Mouse (Mus musculus) small intestine, adult 2 months (tissue): ENCODE results near the gene Axl. TPM values are rescaled to one million over a fixed set of nuclear protein-coding genes. Genes with fewer than 3 reads are reported as not detected.

Experiments used
- H3K27ac ChIP-seq: fragments of 200-500 bp; 2 replicates; pipeline ENCODE4 v1.5.1; 2012; ENCODE audit warnings: low read depth, low read length, control low read depth, inconsistent platforms; ENCODE audit not compliant: insufficient read depth
- H3K27me3 ChIP-seq: fragments of 200-500 bp; 2 replicates; pipeline ENCODE4 v1.6.1; 2012; ENCODE audit warnings: mild to moderate bottlenecking, moderate library complexity, low read length, inconsistent platforms; ENCODE audit not compliant: control insufficient read depth, insufficient read depth
- H3K36me3 ChIP-seq: fragments of 200-500 bp; 2 replicates; pipeline ENCODE4 v1.6.1; 2012; ENCODE audit warnings: mild to moderate bottlenecking, low read length, control low read depth, inconsistent platforms; ENCODE audit not compliant: control insufficient read depth, insufficient read depth
- H3K4me1 ChIP-seq: fragments of 200-500 bp; 2 replicates; pipeline ENCODE4 v1.6.1; 2012; ENCODE audit warnings: low read length, inconsistent platforms, mixed read lengths; ENCODE audit not compliant: control insufficient read depth, insufficient read depth, insufficient read length
- H3K4me3 ChIP-seq: fragments of 200-500 bp; 2 replicates; pipeline ENCODE4 v1.5.1; 2012; ENCODE audit warnings: low read depth, mild to moderate bottlenecking, control low read depth, inconsistent platforms, low read length, moderate library complexity
- CTCF ChIP-seq: fragments of 200-500 bp; IDR thresholded peaks from 2 replicates; pipeline ENCODE4 v1.5.1; 2012; ENCODE audit warnings: low read depth, mild to moderate bottlenecking, control low read depth, inconsistent platforms, low read length, moderate library complexity, mixed read lengths; ENCODE audit not compliant: insufficient replicate concordance, insufficient read length; ENCODE audit errors: extremely low read depth
- POLR2A ChIP-seq: fragments of 200-500 bp; IDR thresholded peaks from 2 replicates; pipeline ENCODE4 v1.6.1; 2012; ENCODE audit warnings: low read depth, mild to moderate bottlenecking, control low read depth, inconsistent platforms, low read length, moderate library complexity
- WGBS: fragments of 180-500 bp; shearing (Covaris S2); methylation state at CpG from one replicate; pipeline ENCODE4 v1.1.7; 2018; 5-methylcytosine and 5-hydroxymethylcytosine counted together
- polyA plus RNA-seq: library from polyadenylated mRNA; depleted of rRNA; stranded (reverse); fragments of >200 nt; gene quantifications from 2 replicates; pipeline ENCODE4 v1.2.3, GENCODE M21; 2012; rRNA removed

Gene Axl
- polyA plus RNA-seq, 1 experiment = 14.4 TPM

- no peak for TF ChIP-seq CTCF
- TF ChIP-seq POLR2A = no peak
- Histone ChIP-seq H3K4me3 (no peak overlapping the region), H3K4me1 (peaks cover 17% of the 10 kb centered on the region), H3K36me3 (peaks cover 35% of the 10 kb centered on the region), H3K27me3 (no peaks in the 10 kb centered on the region), H3K27ac (peak overlapping the region; percentile 39; the same call in 1 of the 2 replicates)
- 37% methylated on average over 7 of the region's 7 CpGs for WGBS
These were observed 77.9 kb downstream of the Axl start for GRCm38 (mm10) chr7:25710519-25711130.

DNA sequence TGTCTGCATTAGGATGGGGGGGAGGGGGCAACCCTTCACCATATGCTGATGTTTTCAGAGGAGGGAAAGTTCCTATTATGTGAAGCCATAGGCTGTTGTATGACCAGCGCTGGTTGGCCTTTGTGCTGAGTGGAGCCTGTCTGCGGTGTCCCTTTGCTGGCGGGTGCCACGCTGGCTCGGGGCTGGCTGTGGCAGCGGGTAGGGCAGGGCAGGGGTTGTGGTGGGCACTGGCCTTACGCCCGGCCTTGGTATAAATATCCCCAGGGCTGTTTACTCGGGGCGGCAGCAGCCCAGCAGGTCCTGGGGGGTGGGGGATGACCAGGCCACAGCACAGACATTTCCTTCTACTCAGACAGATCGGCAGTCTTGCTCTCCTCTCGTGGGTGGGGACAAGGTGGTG lies 78.5 kb downstream of the Axl start:
- H3K36me3 ChIP-seq = peaks cover 28% of the 10 kb centered on the region
- H3K27me3 ChIP-seq = no peaks in the 10 kb centered on the region
- H3K4me3 ChIP-seq = no peak overlapping the region
- H3K27ac ChIP-seq = peak overlapping the region; percentile 17; the same call in 1 of the 2 replicates
- 16% methylated on average over 12 of the region's 12 CpGs for WGBS
- H3K4me1 ChIP-seq = peaks cover 17% of the 10 kb centered on the region
- TF ChIP-seq POLR2A (no peak), CTCF (no peak)

GRCm38 (mm10) chr7:25707581-25708292 lies 80.8 kb downstream of the Axl start:
- WGBS = 64% methylated on average over 15 of the region's 15 CpGs
- TF ChIP-seq CTCF = no peak
- TF ChIP-seq POLR2A = no peak

More at GRCm38 (mm10) chr7:25707581-25708292, 80.8 kb downstream of the Axl start:
- peaks cover 7% of the 10 kb centered on the region for H3K36me3 ChIP-seq
- no peaks in the 10 kb centered on the region for H3K27me3 ChIP-seq
- peaks cover 21% of the 10 kb centered on the region for H3K4me1 ChIP-seq
- H3K27ac ChIP-seq = peak overlapping the region; percentile 67
- no peak overlapping the region for H3K4me3 ChIP-seq

Other genes with a start within 250 kb of the Axl start
- 0.60 and 0.93 TPM in 2 replicates for gene Ceacam2, start 248.8 kb downstream of the Axl start, polyA plus RNA-seq
- 12.6 and 36.8 TPM in 2 replicates for gene Erich4, start 172.8 kb downstream of the Axl start, polyA plus RNA-seq
- 47.3 and 74.8 TPM in 2 replicates for gene Dmac2, start 169.3 kb downstream of the Axl start, polyA plus RNA-seq
- 4.7 and 8.2 TPM in 2 replicates for gene B3gnt8, start 162.1 kb downstream of the Axl start, polyA plus RNA-seq
- 75.8 and 98.5 TPM in 2 replicates for gene Bckdha, start 129.7 kb downstream of the Axl start, polyA plus RNA-seq
- 31.7 and 64.7 TPM in 2 replicates for gene Exosc5, start 129.5 kb downstream of the Axl start, polyA plus RNA-seq
- gene Tmem91, start 113.5 kb downstream of the Axl start, polyA plus RNA-seq = 0.23 and 0.25 TPM in 2 replicates
- 21.8 and 33.2 TPM in 2 replicates for gene B9d2, start 107.9 kb downstream of the Axl start, polyA plus RNA-seq
- 20.8 and 24.4 TPM in 2 replicates for gene Tgfb1, start 101.7 kb downstream of the Axl start, polyA plus RNA-seq
- gene Ccdc97, start 69.6 kb downstream of the Axl start, polyA plus RNA-seq = 43.6 and 72.4 TPM in 2 replicates
- gene Hnrnpul1, start 33.9 kb downstream of the Axl start, polyA plus RNA-seq = 28.9 and 60.2 TPM in 2 replicates
- gene Cyp2s1, start 28.2 kb upstream of the Axl start, polyA plus RNA-seq = 65.6 and 74.2 TPM in 2 replicates
- 40.2 and 48.9 TPM in 2 replicates for gene Cyp2b10, start 108.9 kb upstream of the Axl start, polyA plus RNA-seq